Mouse (Mus musculus): ENCODE measurements around the gene Pttg1.

GRCm38 (mm10) chr11:43417201-43417600 is 8.8 kb downstream of the Pttg1 start:
- TF ChIP-seq CTCF (IDR thresholded peaks at IDR 0.05; ENCODE audit: insufficient read depth, low read length), result no peak
- TF ChIP-seq POLR2A (IDR thresholded peaks at IDR 0.05; ENCODE audit: borderline replicate concordance, extremely low read depth, low read depth, low read length), result no peak
